Mouse (Mus musculus) heart, postnatal 14 days (tissue): ENCODE measurements around the gene Rhox4b. TPM values are rescaled to one million over a fixed set of nuclear protein-coding genes. Genes with fewer than 3 reads are reported as not detected.
"Not testable (repeated sequence)": the region's sequence is repeated elsewhere in the genome, so short reads cannot be mapped to it uniquely, and the experiment has no call there.

ENCODE experiments used
- DNase-seq, 2 experiments: peaks; one replicate each; pipeline ENCODE4 v3.0.0; 2021 to 2022
- intact Hi-C: fragments of 180-260 bp; cut with DNase I; formaldehyde crosslinking; loops from one replicate; pipeline ENCODE4 v1.15.1; 2025
- long read RNA-seq, 2 experiments: library from polyadenylated mRNA; stranded (forward); transcript quantifications; one replicate each; pipeline ENCODE4 v2.0.0; 2021
- total RNA-seq, 2 experiments: library from RNA; stranded (reverse); gene quantifications; 2 replicates each; pipeline ENCODE4 v1.2.3; 2021

Gene Rhox4b
- not detected for total RNA-seq
- long read RNA-seq, experiment 1 = 0 reads
- long read RNA-seq, experiment 2 = 0 reads

GRCm38 (mm10) chrX:37432194-37432593, at the start of gene Rhox4b:
Rhox4b (plus strand) TSS chrX:37432494.
- intact Hi-C loops, DNase-seq: not testable (repeated sequence)

- intact Hi-C loops = not testable (repeated sequence)
Observed at GRCm38 (mm10) chrX:37390548-37390947, 41.7 kb upstream of the Rhox4b start, which contains the start of gene Rhox4a2. Rhox4a2 (plus strand) TSS chrX:37390848.

GRCm38 (mm10) chrX:37411767-37412166, 20.5 kb upstream of the Rhox4b start, which contains the start of gene Rhox2b:
Rhox2b (plus strand) TSS chrX:37412067.
- DNase-seq, intact Hi-C loops: not testable (repeated sequence)

More at GRCm38 (mm10) chrX:37390548-37390947, 41.7 kb upstream of the Rhox4b start, which contains the start of gene Rhox4a2:
- DNase-seq = not testable (repeated sequence)

GRCm38 (mm10) chrX:37453380-37453779, 21.1 kb downstream of the Rhox4b start, which contains the start of gene Rhox2c:
Rhox2c (plus strand) TSS chrX:37453680.
- intact Hi-C loops, DNase-seq: not testable (repeated sequence)

- DNase-seq, intact Hi-C loops: not testable (repeated sequence)
Observed at GRCm38 (mm10) chrX:37458285-37458684, 26.0 kb downstream of the Rhox4b start, which contains the start of gene Rhox3c. Rhox3c (plus strand) TSS chrX:37458585.

GRCm38 (mm10) chrX:37480037-37480436, 47.7 kb downstream of the Rhox4b start, which contains the start of gene Rhox4c:
Rhox4c (plus strand) TSS chrX:37480337.
- intact Hi-C loops, DNase-seq: not testable (repeated sequence)

Other genes with a start within 250 kb of the Rhox4b start
- gene Ndufa1, start 241.3 kb upstream of the Rhox4b start, total RNA-seq = 100 to 1,000 TPM; 877 to 921 TPM
- 1 to 10 TPM; 1.9 to 2.1 TPM for gene Rnf113a1, start 241.2 kb upstream of the Rhox4b start, total RNA-seq
- not detected for gene Gm9, start 221.5 kb upstream of the Rhox4b start, total RNA-seq
- gene Rhox1, start 210.2 kb upstream of the Rhox4b start, total RNA-seq = not detected
- gene Rhox2a, start 187.5 kb upstream of the Rhox4b start, total RNA-seq = not detected
- gene Rhox3a, start 182.6 kb upstream of the Rhox4b start, total RNA-seq = not detected
- not detected for gene Rhox4a, start 167.2 kb upstream of the Rhox4b start, total RNA-seq
- not detected for gene Rhox3a2, start 52.5 kb upstream of the Rhox4b start, total RNA-seq
- not detected for gene Rhox4a2, start 41.6 kb upstream of the Rhox4b start, total RNA-seq
- not detected for gene Rhox2b, start 20.4 kb upstream of the Rhox4b start, total RNA-seq
- gene Rhox2c, start 21.2 kb downstream of the Rhox4b start, total RNA-seq = not detected
- gene Rhox3c, start 26.1 kb downstream of the Rhox4b start, total RNA-seq = not detected
- gene Rhox4c, start 47.8 kb downstream of the Rhox4b start, total RNA-seq = not detected
- gene Rhox2d, start 60.9 kb downstream of the Rhox4b start, total RNA-seq = not detected
- not detected for gene Rhox4d, start 81.9 kb downstream of the Rhox4b start, total RNA-seq
- not detected for gene Rhox2e, start 98.0 kb downstream of the Rhox4b start, total RNA-seq
- gene Rhox3e, start 109.5 kb downstream of the Rhox4b start, total RNA-seq = not detected
- not detected for gene Rhox4e, start 124.9 kb downstream of the Rhox4b start, total RNA-seq
- not detected for gene Rhox2f, start 138.9 kb downstream of the Rhox4b start, total RNA-seq
- gene Rhox3f, start 148.5 kb downstream of the Rhox4b start, total RNA-seq = not detected
- gene Rhox4f, start 175.2 kb downstream of the Rhox4b start, total RNA-seq = not detected
- gene Rhox3g, start 196.1 kb downstream of the Rhox4b start, total RNA-seq = not detected
- not detected for gene Rhox2g, start 211.0 kb downstream of the Rhox4b start, total RNA-seq
- not detected for gene Rhox4g, start 218.8 kb downstream of the Rhox4b start, total RNA-seq
- gene Rhox3h, start 236.3 kb downstream of the Rhox4b start, total RNA-seq = not detected
- gene Rhox2h, start 240.8 kb downstream of the Rhox4b start, total RNA-seq = not detected